Mouse (Mus musculus) kidney, embryonic 14.5 days (tissue): ENCODE data around the gene Asic1. TPM values are rescaled to one million over a fixed set of nuclear protein-coding genes. Genes with fewer than 3 reads are reported as not detected.

Source experiments
- ATAC-seq: fragments of 200-750 bp; cut with Nextera tagmentation; 2 replicates; pipeline ENCODE4 v1.8.0; 2017; ENCODE audit warnings: moderate number of reproducible peaks, mild to moderate bottlenecking, moderate TSS enrichment, moderate library complexity; ENCODE audit not compliant: low FRiP score, low TSS enrichment
- H3K27ac ChIP-seq: fragments of 300-500 bp; sonication (generic); 2 replicates; pipeline ENCODE4 v1.5.1; 2014; ENCODE audit warnings: low read depth, mild to moderate bottlenecking, low read length, moderate library complexity, mixed read lengths
- H3K27me3 ChIP-seq: fragments of 300-500 bp; sonication (generic); 2 replicates; pipeline ENCODE4 v1.6.1; 2014; ENCODE audit warnings: mild to moderate bottlenecking, low read length; ENCODE audit not compliant: control insufficient read depth, insufficient read depth
- H3K36me3 ChIP-seq: fragments of 300-500 bp; sonication (generic); 2 replicates; pipeline ENCODE4 v1.6.1; 2014; ENCODE audit warnings: low read length, mixed read lengths; ENCODE audit not compliant: control insufficient read depth, insufficient read depth
- H3K4me1 ChIP-seq: fragments of 300-500 bp; sonication (generic); 2 replicates; pipeline ENCODE4 v1.6.1; 2014; ENCODE audit warnings: low read length, mixed read lengths; ENCODE audit not compliant: control insufficient read depth, insufficient read depth
- H3K4me2 ChIP-seq: fragments of 300-500 bp; sonication (generic); replicated peaks from 2 replicates; pipeline ENCODE4 v1.6.1; 2014; ENCODE audit warnings: low read depth, mild to moderate bottlenecking, low read length
- H3K4me3 ChIP-seq: fragments of 300-500 bp; sonication (generic); 2 replicates; pipeline ENCODE4 v1.5.1; 2014; ENCODE audit warnings: mild to moderate bottlenecking, low read length
- H3K9ac ChIP-seq: fragments of 300-500 bp; sonication (generic); 2 replicates; pipeline ENCODE4 v1.6.1; 2014; ENCODE audit warnings: low read depth, mild to moderate bottlenecking, low read length, moderate library complexity
- H3K9me3 ChIP-seq: fragments of 300-500 bp; sonication (generic); 2 replicates; pipeline ENCODE4 v1.6.1; 2016; ENCODE audit warnings: low read length; ENCODE audit not compliant: control insufficient read depth
- WGBS: fragments of 180-500 bp; shearing (Covaris S2); extraction: QIAGEN DNeasy Blood & Tissue Kit; methylation state at CpG from one replicate; pipeline ENCODE4 v1.1.7; 2014; 5-methylcytosine and 5-hydroxymethylcytosine counted together
- polyA plus RNA-seq: library from polyadenylated mRNA; unstranded; fragments of >200 nt; fragmentation: Nextera tagmentation; extraction: Ambion mirVana; gene quantifications from 2 replicates; pipeline ENCODE4 v1.2.1, GENCODE M21; 2014

Asic1 gene
- polyA plus RNA-seq, 1 experiment from 2014 or later, result 0.88 TPM

DNA sequence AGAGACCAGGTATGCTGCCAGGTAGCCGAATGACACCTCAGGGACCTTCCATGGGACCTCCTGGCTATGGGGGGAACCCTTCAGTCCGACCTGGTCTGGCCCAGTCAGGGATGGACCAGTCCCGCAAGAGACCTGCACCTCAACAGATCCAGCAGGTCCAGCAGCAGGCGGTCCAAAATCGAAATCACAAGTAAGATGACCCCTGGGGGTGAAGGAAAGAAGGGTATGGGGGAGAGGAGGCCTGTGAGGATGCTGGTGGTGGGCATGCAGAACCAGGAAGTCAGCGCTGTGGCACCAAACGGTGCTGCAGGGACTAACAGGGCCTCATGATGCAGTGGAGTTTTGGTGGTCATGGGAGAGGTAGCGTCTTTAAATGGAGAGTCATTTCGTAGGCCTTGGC lies 32.9 kb downstream of the Asic1 start:
- no peak for ATAC-seq
- H3K36me3 ChIP-seq, result peaks cover 42% of the 10 kb centered on the region
- WGBS, result 58% methylated on average over 9 of the region's 9 CpGs
- H3K4me2 ChIP-seq, result peak overlapping the region; percentile 63
- peak overlapping the region; percentile 59 for H3K4me3 ChIP-seq
- no peaks in the 10 kb centered on the region for H3K9me3 ChIP-seq
- peak overlapping the region; percentile 33; the same call in 1 of the 2 replicates for H3K27ac ChIP-seq
- peaks cover 10% of the 10 kb centered on the region; the same call in 1 of the 2 replicates for H3K4me1 ChIP-seq
- H3K27me3 ChIP-seq, result no peaks in the 10 kb centered on the region
- peak overlapping the region; percentile 79; the same call in 1 of the 2 replicates for H3K9ac ChIP-seq

GRCm38 (mm10) chr15:99703676-99704040 lies 33.5 kb downstream of the Asic1 start:
- peak overlapping the region; percentile 2; the same call in 1 of the 2 replicates for H3K9ac ChIP-seq
- ATAC-seq, result no peak
- H3K9me3 ChIP-seq, result no peaks in the 10 kb centered on the region
- no peak overlapping the region for H3K4me3 ChIP-seq
- peak overlapping the region; percentile 55; the same call in 1 of the 2 replicates for H3K27ac ChIP-seq
- peaks cover 7% of the 10 kb centered on the region; the same call in 1 of the 2 replicates for H3K4me1 ChIP-seq
- no peaks in the 10 kb centered on the region for H3K27me3 ChIP-seq
- peak overlapping the region; percentile 63; the same call in 1 of the 2 replicates for H3K4me2 ChIP-seq
- WGBS, result 74% methylated on average over 5 of the region's 5 CpGs
- H3K36me3 ChIP-seq, result peaks cover 48% of the 10 kb centered on the region

- Histone ChIP-seq H3K4me3 (no peak overlapping the region), H3K9me3 (no peaks in the 10 kb centered on the region), H3K4me2 (no peak overlapping the region; the same call in 1 of the 2 replicates), H3K27me3 (no peaks in the 10 kb centered on the region), H3K9ac (peak overlapping the region; percentile 2; the same call in 1 of the 2 replicates), H3K4me1 (peaks cover 6% of the 10 kb centered on the region; the same call in 1 of the 2 replicates), H3K36me3 (peaks cover 53% of the 10 kb centered on the region), H3K27ac (peak overlapping the region; percentile 55; the same call in 1 of the 2 replicates)
- 48% methylated on average over 23 of the region's 23 CpGs for WGBS
- no peak for ATAC-seq
Observed at GRCm38 (mm10) chr15:99704041-99704681, 34.0 kb downstream of the Asic1 start.

DNA sequence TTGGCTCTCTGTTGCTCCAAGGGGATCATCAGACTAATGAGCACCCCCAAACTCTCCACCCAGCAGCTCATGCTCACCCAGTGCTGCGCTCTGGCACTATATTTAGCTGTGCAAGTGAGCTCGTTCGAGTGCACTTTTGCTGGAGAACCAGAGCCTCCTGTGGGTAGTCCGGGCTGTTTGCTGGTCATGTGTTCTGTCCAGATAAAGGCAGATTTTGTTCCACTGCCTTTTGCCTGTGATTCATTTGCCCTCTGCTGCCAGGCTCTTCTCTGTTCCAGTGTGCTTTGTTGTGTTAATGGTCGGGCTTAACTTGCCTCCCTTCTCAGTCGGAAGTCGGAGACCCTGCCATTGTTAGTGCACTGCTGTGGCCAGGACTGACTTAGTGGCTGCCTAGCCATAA lies 34.7 kb downstream of the Asic1 start:
- H3K9me3 ChIP-seq, result no peaks in the 10 kb centered on the region
- peaks cover 6% of the 10 kb centered on the region; the same call in 1 of the 2 replicates for H3K4me1 ChIP-seq
- 69% methylated on average over 7 of the region's 7 CpGs for WGBS
- H3K27me3 ChIP-seq, result no peaks in the 10 kb centered on the region
- peaks cover 59% of the 10 kb centered on the region for H3K36me3 ChIP-seq
- no peak overlapping the region for H3K9ac ChIP-seq
- no peak overlapping the region for H3K27ac ChIP-seq
- ATAC-seq, result no peak
- H3K4me2 ChIP-seq, result no peak overlapping the region
- H3K4me3 ChIP-seq, result no peak overlapping the region

- H3K36me3 ChIP-seq, result peaks cover 66% of the 10 kb centered on the region
- peaks cover 6% of the 10 kb centered on the region; the same call in 1 of the 2 replicates for H3K4me1 ChIP-seq
- no peak for ATAC-seq
- 0 out of 2 replicates have a peak within 1 kb of the TSS, but pooled peaks have one; percentile 55 for H3K27ac ChIP-seq
- 69% methylated on average over 11 of the region's 11 CpGs for WGBS
- H3K9ac ChIP-seq, result 0 out of 2 replicates have a peak within 1 kb of the TSS, but pooled peaks have one; percentile 2
- H3K4me3 ChIP-seq, result no peak within 1 kb of the TSS
- no peaks in the 10 kb centered on the region for H3K9me3 ChIP-seq
- no peaks in the 10 kb centered on the region for H3K27me3 ChIP-seq
- H3K4me2 ChIP-seq, result no peak within 1 kb of the TSS; the same call in 1 of the 2 replicates
Observed at GRCm38 (mm10) chr15:99705440-99706048, 35.4 kb downstream of the Asic1 start, which contains the start of gene Gm17349. TSS of gene Gm17349 (minus strand) at chr15:99705490.

- ATAC-seq, result no peak
- no peak overlapping the region for H3K9ac ChIP-seq
- no peaks in the 10 kb centered on the region for H3K27me3 ChIP-seq
- H3K27ac ChIP-seq, result no peak overlapping the region
- peaks cover 1% of the 10 kb centered on the region; the same call in 1 of the 2 replicates for H3K4me1 ChIP-seq
- WGBS, result 96% methylated on average over 13 of the region's 13 CpGs
- peaks cover 92% of the 10 kb centered on the region for H3K36me3 ChIP-seq
- H3K4me2 ChIP-seq, result no peak overlapping the region
- no peaks in the 10 kb centered on the region for H3K9me3 ChIP-seq
- H3K4me3 ChIP-seq, result no peak overlapping the region
Observed at GRCm38 (mm10) chr15:99708176-99708575, 38.0 kb downstream of the Asic1 start.

GRCm38 (mm10) chr15:99710221-99711190 lies 40.3 kb downstream of the Asic1 start:
- Histone ChIP-seq H3K9me3 (no peaks in the 10 kb centered on the region), H3K9ac (no peak overlapping the region), H3K4me2 (no peak overlapping the region), H3K27me3 (no peaks in the 10 kb centered on the region), H3K36me3 (peaks cover 90% of the 10 kb centered on the region), H3K4me3 (no peak overlapping the region), H3K4me1 (peaks cover 2% of the 10 kb centered on the region), H3K27ac (no peak overlapping the region)
- WGBS, result 92% methylated on average over 10 of the region's 10 CpGs
- no peak for ATAC-seq

- H3K36me3 ChIP-seq, result peaks cover 83% of the 10 kb centered on the region
- no peaks in the 10 kb centered on the region for H3K9me3 ChIP-seq
- H3K27ac ChIP-seq, result no peak overlapping the region
- peaks cover 11% of the 10 kb centered on the region for H3K4me1 ChIP-seq
- no peak overlapping the region for H3K4me2 ChIP-seq
- H3K4me3 ChIP-seq, result no peak overlapping the region
- no peak for ATAC-seq
- WGBS, result 51% methylated on average over 3 of the region's 3 CpGs
- H3K27me3 ChIP-seq, result no peaks in the 10 kb centered on the region
- no peak overlapping the region for H3K9ac ChIP-seq
Observed at GRCm38 (mm10) chr15:99711491-99711890, 41.3 kb downstream of the Asic1 start.
